Mouse (Mus musculus) common myeloid progenitor, adult 5-6 weeks (primary cell): ENCODE results near the gene Arl6ip6. TPM values are rescaled to one million over a fixed set of nuclear protein-coding genes. Genes with fewer than 3 reads are reported as not detected.

Source experiments
- ATAC-seq: replicated peaks from 2 replicates; pipeline ENCODE4 v1.8.0; 2016; ENCODE audit warnings: low read depth, mild to moderate bottlenecking, moderate TSS enrichment, inconsistent platforms; ENCODE audit not compliant: poor library complexity, severe bottlenecking
- total RNA-seq: library from RNA; stranded (forward); fragments of 200-1000, 187-1606 nt; gene quantifications from 2 replicates; pipeline ENCODE4 v1.2.3, GENCODE M21; 2017

The Arl6ip6 gene
- total RNA-seq = 43.7 and 56.6 TPM in 2 replicates

DNA sequence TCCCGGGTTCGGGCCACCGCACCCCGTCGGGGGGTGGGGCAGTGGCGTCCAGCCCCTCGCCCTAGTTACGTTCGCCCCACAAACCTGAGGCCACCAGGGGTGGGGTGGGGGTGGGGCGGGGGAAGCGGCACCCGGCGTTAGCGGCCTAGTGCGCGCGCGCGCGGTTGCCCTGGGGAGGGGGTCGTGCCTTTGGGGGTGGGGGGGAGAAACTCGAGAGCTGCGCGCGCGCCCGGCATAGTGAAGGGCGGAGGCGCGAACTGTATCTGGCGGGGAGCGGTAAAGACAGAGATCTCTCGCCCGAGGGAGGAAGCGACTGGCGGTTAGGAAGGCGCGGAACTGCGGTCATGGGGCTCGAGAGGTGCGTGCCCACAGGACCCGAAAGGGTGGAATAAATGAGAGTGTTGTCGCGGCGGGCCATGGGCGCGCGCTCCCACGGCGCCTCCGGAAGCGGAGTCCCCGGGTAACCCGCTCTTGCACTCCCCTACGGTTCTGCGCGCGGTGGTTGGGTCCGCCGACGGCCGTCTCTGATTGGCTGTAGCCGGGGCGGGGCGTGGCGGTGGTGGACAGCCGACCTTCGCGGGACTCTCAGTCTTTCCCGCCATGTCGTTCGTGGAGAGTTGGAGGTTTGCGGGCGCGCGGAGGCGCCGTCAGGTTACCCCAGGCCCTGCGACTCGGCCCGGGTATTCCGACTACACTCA is at the start of gene Arl6ip6:
Gene Arl6ip6, plus strand, starts transcription at position 204 of the 698 bp plus-strand sequence.
- ATAC-seq = peak; percentile 74

DNA sequence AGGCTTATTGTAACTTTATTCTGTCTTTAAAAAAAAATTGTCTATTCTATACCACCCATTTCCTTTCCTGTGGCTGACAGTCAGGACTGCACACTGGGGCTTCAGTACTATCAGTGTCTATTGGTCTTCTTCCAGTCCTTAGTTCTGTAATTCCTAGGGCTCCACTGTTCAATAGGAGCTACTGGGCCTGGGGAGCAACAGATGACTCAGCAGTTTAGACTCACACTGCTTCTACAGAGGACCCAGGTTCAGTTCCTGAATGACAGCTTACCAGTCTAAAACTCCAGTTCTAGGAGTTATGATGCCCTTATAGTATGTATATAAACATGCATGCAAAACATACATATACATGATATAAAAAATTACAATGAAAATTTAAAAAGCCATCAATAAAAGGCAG is 44.7 kb upstream of the Arl6ip6 start:
- ATAC-seq = 0 out of 2 replicates have a peak, but pooled peaks have one; percentile 42

DNA sequence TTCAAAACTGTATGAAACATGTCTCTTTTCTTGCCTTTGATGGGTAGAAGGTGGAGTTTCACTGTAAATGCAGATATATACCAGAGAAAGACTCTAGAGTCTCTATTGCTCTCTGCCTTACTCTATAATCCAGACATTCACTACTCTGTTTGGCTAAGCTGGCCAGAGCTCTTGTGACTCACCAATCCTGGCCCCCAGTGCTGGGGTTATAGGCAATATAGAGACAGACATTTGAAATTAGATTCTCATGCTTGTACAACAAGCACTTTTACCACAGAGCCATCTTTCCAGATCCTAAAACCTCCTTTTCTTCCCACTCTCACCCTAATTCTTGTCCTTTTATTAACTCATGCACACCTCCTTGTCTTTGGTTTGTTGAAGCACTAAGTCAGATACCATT is 17.6 kb upstream of the Arl6ip6 start:
- no peak for ATAC-seq

DNA sequence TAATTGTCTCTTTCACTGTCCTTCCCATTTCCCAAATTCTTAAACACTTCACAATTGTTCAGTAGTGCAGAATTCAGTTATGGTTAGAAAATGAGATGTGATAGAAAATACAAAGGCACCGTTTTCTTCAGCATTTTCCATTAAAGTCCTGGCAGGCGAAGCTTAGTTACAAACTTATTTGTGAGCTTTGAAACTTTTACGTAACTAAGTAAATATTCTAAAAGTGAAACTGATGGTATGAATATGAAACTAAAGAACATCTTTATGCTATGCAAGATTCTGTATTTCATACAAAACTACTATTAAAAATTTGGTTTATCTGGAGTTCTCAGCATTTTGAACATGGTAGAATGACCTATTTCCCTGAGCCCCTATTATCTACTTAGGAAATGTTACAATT is 12.6 kb upstream of the Arl6ip6 start:
- no peak for ATAC-seq

DNA sequence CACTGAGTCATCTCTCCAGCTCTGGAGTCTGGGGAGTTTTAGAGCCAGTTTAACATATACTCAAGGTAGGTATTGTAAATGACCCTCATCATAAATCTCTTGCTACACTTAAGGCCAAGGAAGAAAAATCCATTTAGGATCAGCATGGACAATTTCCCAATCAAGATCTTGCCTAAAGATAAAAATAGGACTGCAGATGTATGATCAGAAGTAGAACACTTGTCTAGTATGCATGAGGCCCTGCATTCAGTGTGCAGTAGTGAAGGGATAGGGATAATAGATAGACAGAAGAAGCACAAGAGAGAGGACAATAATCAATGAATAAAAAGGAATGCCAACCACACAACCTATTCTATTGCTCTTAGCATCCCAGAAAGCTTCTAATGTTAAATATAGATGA is 11.7 kb upstream of the Arl6ip6 start:
- ATAC-seq = no peak

DNA sequence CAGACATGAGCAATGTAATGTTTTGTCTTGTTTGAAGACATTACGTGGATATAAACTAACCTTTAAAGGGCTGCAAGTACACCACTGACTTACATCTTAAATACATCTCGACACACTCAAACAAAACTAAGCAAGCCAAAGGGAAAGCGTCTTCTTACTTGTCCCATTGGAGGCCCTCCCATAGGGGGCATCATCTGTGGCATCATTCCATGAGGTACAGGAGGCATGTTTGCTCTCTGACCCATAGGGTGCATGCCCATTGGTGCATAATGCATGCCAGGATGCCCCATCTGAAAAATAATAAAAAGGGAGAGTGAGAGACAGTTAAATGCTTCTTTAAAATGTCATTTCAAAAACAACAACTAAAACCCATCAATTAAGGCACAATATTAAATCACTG is 1.7 kb upstream of the Arl6ip6 start:
- no peak for ATAC-seq

DNA sequence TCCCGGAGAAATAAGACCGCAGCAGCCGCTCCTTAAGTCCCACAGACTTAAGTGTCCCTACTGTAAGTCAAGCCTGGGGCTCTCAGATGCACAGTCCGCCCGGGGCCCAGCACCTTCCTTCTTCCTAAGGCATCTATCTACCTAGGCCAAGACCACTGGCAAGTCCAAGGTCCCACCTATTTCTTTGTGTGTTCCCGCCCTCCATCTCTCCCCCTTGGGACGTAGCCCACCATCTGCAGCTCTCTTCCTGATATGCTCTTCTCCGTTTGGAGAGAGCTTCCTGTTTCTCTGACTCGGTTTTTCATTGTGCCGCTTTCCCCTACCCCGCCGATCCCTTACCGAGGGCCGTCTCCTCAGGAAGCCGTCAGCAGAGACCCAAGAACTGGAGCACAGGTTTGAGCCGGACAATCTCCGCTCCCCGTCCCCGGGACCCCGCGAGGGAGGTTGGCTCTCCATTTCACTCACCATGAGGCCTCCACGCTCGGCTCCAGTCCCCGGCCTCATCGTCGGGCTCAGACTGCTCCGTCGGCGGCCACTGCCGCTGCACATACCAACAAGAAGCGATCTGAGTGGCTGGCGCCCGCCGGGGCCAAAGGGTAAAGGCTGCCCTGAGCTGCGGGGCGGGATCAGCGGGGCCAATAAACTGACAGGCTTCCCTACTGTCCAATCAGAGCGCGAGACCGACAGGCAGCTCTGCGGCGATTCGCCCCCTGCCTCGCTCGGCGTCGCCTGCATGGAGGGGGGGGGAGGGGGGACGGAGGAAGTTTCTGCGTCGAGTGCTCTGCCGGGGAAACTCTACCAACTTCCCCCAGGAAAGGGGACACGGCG is 628 bp upstream of the Arl6ip6 start, which contains the start of gene Prpf40a:
Gene Prpf40a, minus strand, starts transcription at position 601 of the 828 bp plus-strand sequence.
- ATAC-seq = peak; percentile 81

DNA sequence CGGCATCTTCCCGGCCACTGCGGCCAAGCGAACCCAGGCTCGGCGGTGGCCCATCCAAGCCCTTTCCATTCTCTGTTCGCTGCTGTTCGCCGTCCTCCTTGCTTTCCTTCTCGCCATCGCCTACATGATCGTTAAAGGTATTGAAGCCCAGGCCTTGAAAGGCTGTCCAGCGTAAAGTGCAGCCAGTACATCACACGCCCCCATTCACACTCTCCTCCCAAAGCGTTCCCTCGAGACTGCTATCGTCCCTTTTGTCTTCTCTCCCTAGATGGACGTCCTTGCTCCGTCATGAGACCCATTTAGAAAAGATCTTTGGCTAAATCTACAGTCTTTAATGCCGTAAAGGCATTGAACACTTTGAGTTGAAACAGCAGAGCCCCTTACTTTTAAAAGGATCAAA is 860 bp downstream of the Arl6ip6 start:
- no peak for ATAC-seq

DNA sequence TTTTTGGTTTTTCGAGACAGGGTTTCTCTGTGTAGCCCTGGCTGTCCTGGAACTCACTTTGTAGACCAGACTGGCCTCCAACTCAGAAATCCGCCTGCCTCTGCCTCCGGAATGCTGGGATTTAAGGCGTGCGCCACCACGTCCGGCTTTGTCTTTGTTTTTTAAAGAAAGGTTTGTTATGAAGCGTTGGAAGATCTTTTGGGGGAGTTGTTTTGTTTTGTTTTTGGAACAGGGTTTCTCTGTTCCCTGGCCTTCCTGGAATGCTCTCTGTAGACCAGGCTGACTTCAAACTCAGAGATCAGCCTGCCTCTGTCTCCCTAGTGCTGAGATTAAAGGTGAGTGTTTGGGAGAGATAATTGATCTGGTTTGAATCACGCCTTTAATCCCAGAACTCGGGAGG is 4.9 kb downstream of the Arl6ip6 start:
- ATAC-seq = no peak

DNA sequence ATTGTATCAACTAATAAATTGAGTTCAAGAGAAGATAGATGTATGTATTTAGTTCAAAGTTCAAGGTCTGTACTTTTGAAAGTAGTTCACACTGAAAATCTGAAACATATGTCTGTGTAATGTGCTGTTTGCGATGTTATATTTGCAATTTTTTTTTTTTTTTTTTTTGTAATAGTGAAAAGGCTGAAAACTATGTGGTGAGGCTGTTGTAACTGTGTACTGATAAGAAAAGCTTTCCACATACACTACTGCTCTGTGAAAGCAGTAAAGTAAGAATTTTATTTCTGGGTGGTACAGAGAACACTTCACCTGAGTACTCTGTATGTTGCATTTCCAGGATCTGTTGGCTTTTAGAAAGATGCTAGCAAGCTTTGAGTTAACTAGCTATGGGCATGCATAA is 7.7 kb downstream of the Arl6ip6 start:
- no peak for ATAC-seq

DNA sequence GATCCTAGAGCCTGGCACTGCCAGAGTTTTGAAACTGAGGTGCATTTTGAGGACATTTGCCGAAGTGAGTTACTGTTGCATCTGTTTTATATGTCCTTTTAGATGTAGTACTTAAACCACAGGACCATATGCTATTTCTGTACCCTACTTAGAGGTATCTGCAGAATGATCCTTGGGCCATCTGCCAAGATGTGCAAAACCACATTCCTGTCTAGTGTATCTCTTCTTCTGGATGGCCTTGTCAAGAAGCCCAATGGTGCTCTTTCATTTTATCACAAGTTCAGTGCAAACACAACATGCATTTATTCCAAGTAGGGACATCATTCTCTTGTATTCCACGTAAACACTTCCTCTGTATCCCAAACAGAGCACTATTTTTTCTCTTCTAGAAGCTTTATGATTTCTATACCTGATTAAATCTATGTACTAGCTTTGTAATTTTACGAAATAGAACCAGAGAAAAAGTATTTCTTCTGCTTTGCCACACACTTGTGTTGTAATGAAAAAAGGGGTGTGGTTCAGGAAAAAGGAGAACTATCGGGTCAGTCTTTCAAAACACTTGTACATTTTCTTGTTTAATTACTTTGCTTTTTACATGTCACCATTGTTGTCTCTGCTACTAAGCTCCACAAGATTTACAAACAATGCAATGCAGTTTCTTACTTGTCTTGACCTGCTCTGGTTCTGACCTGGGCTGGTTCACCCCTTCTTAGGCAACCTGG is 8.8 kb downstream of the Arl6ip6 start:
- ATAC-seq = peak; percentile 75

DNA sequence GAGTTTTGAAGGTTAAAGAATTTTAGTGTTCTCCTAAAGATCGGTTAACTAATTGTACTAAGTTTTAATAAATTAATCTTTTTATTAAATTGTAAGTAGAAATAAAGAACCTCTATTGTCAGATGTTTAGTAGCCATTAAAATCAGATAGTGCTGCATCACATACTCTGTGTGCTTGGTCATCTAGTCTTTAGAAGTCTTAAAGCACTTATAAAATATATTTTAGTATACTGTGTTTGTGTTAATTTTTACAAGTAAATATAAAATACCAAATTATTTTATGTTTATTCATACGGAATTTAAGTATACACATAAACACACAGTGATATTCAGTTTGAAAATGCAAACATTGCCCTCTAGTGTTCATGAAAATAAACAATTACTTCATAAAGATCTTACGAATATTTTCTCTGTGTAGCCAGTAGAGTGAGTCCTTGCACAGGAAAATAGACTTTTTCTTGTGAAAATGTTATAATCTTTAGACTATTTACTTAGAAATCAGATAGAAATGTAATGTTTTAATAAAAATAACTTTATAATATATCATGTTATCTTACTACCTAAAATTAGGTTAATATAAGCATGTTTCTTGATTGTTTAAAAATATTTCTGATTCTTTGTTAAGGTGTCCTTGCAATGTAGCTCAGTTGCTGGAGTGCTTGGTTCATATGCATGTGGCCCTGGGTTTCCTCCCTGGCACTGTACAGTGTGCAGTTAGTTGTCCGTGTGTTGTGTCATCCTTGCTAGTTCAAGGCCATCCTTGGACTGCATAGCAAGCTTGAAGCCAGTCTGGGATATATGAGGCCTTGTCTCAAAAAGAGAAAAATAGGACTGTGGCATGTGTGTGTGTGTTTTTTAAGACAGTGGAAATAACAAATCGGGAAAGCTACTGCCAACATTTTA is 13.1 kb downstream of the Arl6ip6 start:
- 0 out of 2 replicates have a peak, but pooled peaks have one; percentile 61 for ATAC-seq

DNA sequence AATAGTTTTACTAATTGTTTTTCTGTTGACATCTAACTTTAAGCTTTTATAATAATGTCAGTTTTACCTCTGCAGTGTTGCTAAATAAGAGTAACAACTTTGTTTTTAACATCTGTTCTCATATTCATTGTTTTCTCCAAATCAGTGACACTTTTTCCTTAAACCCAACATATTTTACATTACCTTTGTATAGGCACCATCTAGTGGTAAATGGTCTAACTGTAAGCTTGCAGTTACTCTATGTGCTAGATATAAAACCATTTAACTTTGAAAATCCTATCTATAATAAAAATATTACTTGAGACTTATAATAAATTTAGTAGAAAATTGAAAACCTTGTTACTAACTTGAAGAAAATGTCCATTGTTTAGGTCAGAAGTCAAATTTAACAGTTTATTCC is 15.2 kb downstream of the Arl6ip6 start:
- no peak for ATAC-seq

DNA sequence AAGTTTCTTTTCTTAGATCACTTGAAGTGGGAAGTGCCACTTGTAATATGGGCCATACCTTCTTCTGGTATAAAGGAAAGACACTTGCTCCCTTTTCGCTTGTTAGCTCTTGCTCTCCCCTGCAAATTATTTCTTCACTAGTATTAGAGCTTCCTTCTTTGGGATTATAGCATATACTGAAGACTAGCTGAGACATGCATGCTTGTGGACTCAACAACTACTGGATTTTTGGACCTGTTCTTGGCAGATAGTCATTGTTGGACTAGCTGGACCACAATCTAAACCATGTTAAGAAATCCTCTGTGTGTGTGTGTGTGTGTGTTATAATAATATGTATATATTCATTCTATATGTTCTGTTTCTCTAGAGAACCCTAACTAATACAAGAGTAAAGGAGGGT is 22.0 kb downstream of the Arl6ip6 start:
- ATAC-seq = no peak

DNA sequence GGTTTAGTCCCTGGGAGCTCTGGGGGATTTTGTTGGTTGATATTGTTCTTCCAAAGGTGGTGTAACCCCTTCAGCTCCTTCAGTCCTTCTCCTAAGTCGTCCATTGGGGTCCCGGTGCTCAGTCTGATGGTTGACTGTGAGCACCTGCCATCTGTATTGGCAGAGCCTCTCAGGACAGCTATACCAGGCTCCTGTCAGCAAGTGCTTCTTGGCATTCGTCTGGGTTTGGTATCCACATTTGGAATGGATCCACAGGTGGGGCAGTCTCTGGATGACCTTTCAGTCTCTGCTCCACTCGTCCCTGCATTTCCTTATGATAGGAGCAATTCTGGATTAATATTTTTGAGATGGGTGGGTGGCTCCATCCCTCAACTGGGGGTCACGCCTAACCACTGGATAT is 30.7 kb downstream of the Arl6ip6 start:
- no peak for ATAC-seq

DNA sequence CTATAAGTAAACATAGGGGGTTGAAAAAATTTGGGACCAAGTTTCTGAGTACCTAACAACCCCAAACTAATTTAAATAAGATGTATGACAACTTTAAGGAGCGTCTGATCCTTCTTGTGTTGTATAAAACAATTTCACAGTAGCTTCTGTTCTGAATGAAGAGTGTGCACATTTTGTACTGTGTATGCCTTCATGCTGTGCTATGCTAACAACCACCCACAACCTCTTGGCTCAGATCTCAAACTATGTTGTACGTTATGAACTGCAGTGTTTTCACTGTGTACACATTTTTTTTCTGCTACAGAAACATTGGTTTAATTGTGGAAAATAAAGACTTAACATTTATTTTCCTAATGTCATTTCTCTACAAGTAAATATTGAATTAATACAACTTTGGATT is 65.5 kb downstream of the Arl6ip6 start:
- no peak for ATAC-seq
